Mouse (Mus musculus): ENCODE measurements around the gene Tmed1.

DNA sequence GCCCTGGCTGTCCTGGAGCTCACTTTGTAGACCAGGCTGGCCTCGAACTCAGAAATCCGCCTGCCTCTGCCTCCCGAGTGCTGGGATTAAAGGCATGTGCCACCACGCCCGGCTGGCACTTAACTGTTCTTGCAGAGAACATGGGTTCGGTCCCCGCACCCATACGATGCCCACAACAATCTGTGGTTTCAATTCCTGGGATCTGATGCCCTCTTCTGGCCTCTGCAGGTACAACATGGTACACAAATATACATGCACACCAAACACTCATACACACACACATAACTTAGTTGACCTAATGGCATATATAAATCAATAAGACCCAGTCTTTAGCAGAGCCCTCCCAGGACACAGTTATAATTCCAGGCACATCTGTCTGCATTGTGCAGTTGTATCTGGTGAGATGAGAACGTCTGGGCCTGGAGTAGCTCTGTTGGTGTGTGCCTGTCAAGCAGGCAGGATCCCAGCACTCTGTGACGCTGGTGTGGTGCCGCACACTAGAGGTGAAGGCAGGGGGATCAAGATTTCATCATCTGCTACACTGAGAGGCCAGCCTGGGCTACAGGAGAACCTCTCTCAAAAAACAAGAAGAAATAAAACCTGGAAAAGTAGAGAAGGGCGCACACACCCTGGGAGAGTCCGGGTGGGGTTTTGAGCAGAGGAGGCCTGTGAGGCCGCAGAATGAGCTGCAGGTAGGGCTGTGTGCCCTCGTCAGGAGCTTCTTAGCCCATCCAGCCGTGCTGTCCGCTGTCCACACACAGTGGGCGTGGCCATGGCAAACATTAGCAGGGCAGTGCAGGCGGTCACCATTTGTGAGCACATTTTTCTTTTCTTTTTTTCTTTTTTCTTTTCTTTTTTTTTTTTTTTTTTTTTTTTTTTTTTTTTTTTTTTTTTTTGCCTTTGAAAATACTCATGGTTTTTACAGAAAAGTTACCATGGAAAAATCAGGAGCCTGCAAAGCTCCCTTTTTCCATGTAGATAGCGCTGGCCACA is 40.7 kb downstream of the Tmed1 start:
- TF ChIP-seq CTCF (conservative IDR thresholded peaks at IDR 0.05; ENCODE audit: insufficient read depth, insufficient read length, low read depth, low read length) (peak; percentile 65), POLR2A (IDR thresholded peaks at IDR 0.05; ENCODE audit: low read depth, low read length) (no peak)

All from kidney, adult 2 months (tissue).